Mouse (Mus musculus): ENCODE data around the gene Glb1. TPM values are rescaled to one million over a fixed set of nuclear protein-coding genes. Genes with fewer than 3 reads are reported as not detected.

The Glb1 gene
- polyA plus RNA-seq, 1 experiment from 2014 or later, result 66.2 TPM

GRCm38 (mm10) chr9:114442225-114442624 is 41.3 kb downstream of the Glb1 start:
- POLR2A ChIA-PET, result interaction anchor here (0.7 kb wide), 1 partner anchor 13 kb away, joined by 4 read pairs; no protein-coding TSS in a partner anchor
- CTCF ChIA-PET, result interaction anchor here (0.7 kb wide), 1 partner anchor 9 kb away, joined by 3 read pairs; no protein-coding TSS in a partner anchor
- ATAC-seq (no peak), DNase-seq (ENCODE audit: low read depth, low spot score) (no peak)
- TF ChIP-seq CTCF (IDR thresholded peaks at IDR 0.05), result no peak
- in situ Hi-C loops (cut with MboI; ENCODE audit: low pct_unique_long_range_greater_than_20kb), result no loop called here
- H3K27me3 ChIP-seq, result no peaks in the 10 kb centered on the region

GRCm38 (mm10) chr9:114442893-114443292 is 42.0 kb downstream of the Glb1 start:
- ATAC-seq, result no peak
- no peak for TF ChIP-seq CTCF (IDR thresholded peaks at IDR 0.05)

GRCm38 (mm10) chr9:114443351-114443750 is 42.5 kb downstream of the Glb1 start:
- no peak for DNase-seq (ENCODE audit: low read depth, low spot score)
- no peak for TF ChIP-seq CTCF (IDR thresholded peaks at IDR 0.05)
- ChIA-PET POLR2A (interaction anchor here (0.6 to 0.7 kb wide), 2 partner anchors 14 to 25 kb away, joined by 3 to 4 read pairs; no protein-coding TSS in a partner anchor), CTCF (no interaction called here)
- H3K27me3 ChIP-seq, result no peaks in the 10 kb centered on the region
- no peak for ATAC-seq
- in situ Hi-C loops (cut with MboI; ENCODE audit: low pct_unique_long_range_greater_than_20kb), result no loop called here

More at GRCm38 (mm10) chr9:114442893-114443292, 42.0 kb downstream of the Glb1 start:
- in situ Hi-C loops (cut with MboI; ENCODE audit: low pct_unique_long_range_greater_than_20kb), result no loop called here
- DNase-seq (ENCODE audit: low read depth, low spot score), result no peak
- POLR2A ChIA-PET, result interaction anchor here (0.6 kb wide), 1 partner anchor 13 kb away, joined by 4 read pairs; no protein-coding TSS in a partner anchor
- CTCF ChIA-PET, result no interaction called here
- H3K27me3 ChIP-seq, result no peaks in the 10 kb centered on the region

- no peak for DNase-seq (ENCODE audit: low read depth, low spot score)
- TF ChIP-seq CTCF (IDR thresholded peaks at IDR 0.05), result no peak
- POLR2A ChIA-PET, result no interaction called here
- no peaks in the 10 kb centered on the region for H3K27me3 ChIP-seq
- CTCF ChIA-PET, result no interaction called here
- in situ Hi-C loops (cut with MboI; ENCODE audit: low pct_unique_long_range_greater_than_20kb), result no loop called here
- ATAC-seq, result no peak
Measured at GRCm38 (mm10) chr9:114446887-114447286, 46.0 kb downstream of the Glb1 start.

- H3K27me3 ChIP-seq, result no peaks in the 10 kb centered on the region
- no peak for DNase-seq (ENCODE audit: low read depth, low spot score)
- in situ Hi-C loops (cut with MboI; ENCODE audit: low pct_unique_long_range_greater_than_20kb), result no loop called here
- ATAC-seq, result no peak
- no peak for TF ChIP-seq CTCF (IDR thresholded peaks at IDR 0.05)
- CTCF ChIA-PET, result no interaction called here
- POLR2A ChIA-PET, result no interaction called here
Measured at GRCm38 (mm10) chr9:114448700-114449099, 47.8 kb downstream of the Glb1 start.

- CTCF ChIA-PET, result no interaction called here
- POLR2A ChIA-PET, result no interaction called here
- ATAC-seq, result peak; percentile 88
Measured at GRCm38 (mm10) chr9:114449120-114449754, 48.4 kb downstream of the Glb1 start.

GRCm38 (mm10) chr9:114451615-114452014 is 50.7 kb downstream of the Glb1 start:
- TF ChIP-seq CTCF (IDR thresholded peaks at IDR 0.05), result no peak
- CTCF ChIA-PET, result no interaction called here
- in situ Hi-C loops (cut with MboI; ENCODE audit: low pct_unique_long_range_greater_than_20kb), result no loop called here
- DNase-seq (ENCODE audit: low read depth, low spot score), result no peak
- POLR2A ChIA-PET, result no interaction called here
- no peaks in the 10 kb centered on the region for H3K27me3 ChIP-seq
- ATAC-seq, result no peak

More at GRCm38 (mm10) chr9:114449120-114449754, 48.4 kb downstream of the Glb1 start:
- no peaks in the 10 kb centered on the region for H3K27me3 ChIP-seq
- no peak for TF ChIP-seq CTCF (IDR thresholded peaks at IDR 0.05)
- in situ Hi-C loops (cut with MboI; ENCODE audit: low pct_unique_long_range_greater_than_20kb), result no loop called here
- DNase-seq (ENCODE audit: low read depth, low spot score), result peak; percentile 39

DNA sequence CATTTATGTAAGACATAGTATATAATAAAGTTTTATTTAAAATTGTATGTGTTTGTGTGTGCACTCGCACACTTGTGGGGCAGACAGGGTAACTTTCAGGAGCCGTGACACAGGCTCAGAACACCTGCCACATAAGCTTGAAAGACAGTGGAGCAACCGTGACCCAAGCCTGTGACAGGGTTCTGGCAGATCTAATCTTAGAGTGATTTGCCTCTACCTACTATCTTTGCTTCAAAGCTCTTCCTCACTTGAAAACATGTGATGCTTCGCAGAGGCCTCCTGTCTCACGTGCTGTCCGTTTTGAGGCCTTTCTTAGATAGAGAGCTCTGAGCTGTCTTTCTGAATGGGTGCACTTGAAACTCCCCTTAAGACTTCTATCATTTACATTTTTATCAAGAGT is 51.5 kb downstream of the Glb1 start:
- no peaks in the 10 kb centered on the region for H3K27me3 ChIP-seq
- in situ Hi-C loops (cut with MboI; ENCODE audit: low pct_unique_long_range_greater_than_20kb), result no loop called here
- DNase-seq (ENCODE audit: low read depth, low spot score), result no peak
- TF ChIP-seq CTCF (IDR thresholded peaks at IDR 0.05), result no peak
- CTCF ChIA-PET, result no interaction called here
- POLR2A ChIA-PET, result no interaction called here
- ATAC-seq, result no peak

GRCm38 (mm10) chr9:114455420-114455819 is 54.5 kb downstream of the Glb1 start:
- no peaks in the 10 kb centered on the region for H3K27me3 ChIP-seq
- DNase-seq (ENCODE audit: low read depth, low spot score) (no peak), ATAC-seq (no peak)
- ChIA-PET CTCF (no interaction called here), POLR2A (no interaction called here)
- no peak for TF ChIP-seq CTCF (IDR thresholded peaks at IDR 0.05)
- in situ Hi-C loops (cut with MboI; ENCODE audit: low pct_unique_long_range_greater_than_20kb), result no loop called here

GRCm38 (mm10) chr9:114458436-114458835 is 57.6 kb downstream of the Glb1 start:
- DNase-seq (ENCODE audit: low read depth, low spot score), result no peak
- no peaks in the 10 kb centered on the region for H3K27me3 ChIP-seq
- ATAC-seq, result no peak
- ChIA-PET POLR2A (no interaction called here), CTCF (interaction anchor here (1.4 kb wide), 1 partner anchor 14 kb away, joined by 4 read pairs; no protein-coding TSS in a partner anchor)
- no peak for TF ChIP-seq CTCF (IDR thresholded peaks at IDR 0.05)
- in situ Hi-C loops (cut with MboI; ENCODE audit: low pct_unique_long_range_greater_than_20kb), result no loop called here

GRCm38 (mm10) chr9:114462569-114462968 is 61.7 kb downstream of the Glb1 start:
- in situ Hi-C loops (cut with MboI; ENCODE audit: low pct_unique_long_range_greater_than_20kb), result no loop called here
- ATAC-seq (no peak), DNase-seq (ENCODE audit: low read depth, low spot score) (no peak)
- ChIA-PET POLR2A (no interaction called here), CTCF (no interaction called here)
- H3K27me3 ChIP-seq, result no peaks in the 10 kb centered on the region
- no peak for TF ChIP-seq CTCF (IDR thresholded peaks at IDR 0.05)

GRCm38 (mm10) chr9:114465442-114465841 is 64.6 kb downstream of the Glb1 start:
- ChIA-PET POLR2A (no interaction called here), CTCF (no interaction called here)
- no peak for DNase-seq (ENCODE audit: low read depth, low spot score)
- H3K27me3 ChIP-seq, result no peaks in the 10 kb centered on the region
- in situ Hi-C loops (cut with MboI; ENCODE audit: low pct_unique_long_range_greater_than_20kb), result no loop called here
- TF ChIP-seq CTCF (IDR thresholded peaks at IDR 0.05), result no peak
- ATAC-seq, result no peak
